Mouse (Mus musculus): ENCODE data around the gene Fgfbp3.

DNA sequence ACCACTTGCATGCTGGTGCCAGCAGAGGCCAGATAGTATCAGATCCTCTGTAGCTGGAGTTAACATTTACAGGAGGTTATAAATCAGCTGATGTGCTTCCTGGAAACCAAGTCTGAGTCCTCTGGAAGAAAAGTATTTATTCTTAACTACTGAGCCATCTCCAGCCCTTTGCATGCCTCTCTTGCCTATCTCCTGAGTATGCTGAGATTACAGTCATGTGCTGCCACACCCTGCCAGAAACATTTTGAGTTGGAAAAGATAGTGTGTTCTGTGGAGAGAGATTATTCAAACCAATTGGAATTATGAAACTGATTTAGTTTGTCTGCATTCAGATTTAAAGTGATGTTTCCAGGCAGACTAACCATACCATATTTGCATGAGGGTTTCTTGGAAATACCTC is 42.1 kb downstream of the Fgfbp3 start:
- TF ChIP-seq POLR2A (IDR thresholded peaks at IDR 0.05; ENCODE audit: low read depth, low read length) (no peak), CTCF (conservative IDR thresholded peaks at IDR 0.05; ENCODE audit: insufficient read depth, insufficient read length, low read depth, low read length) (no peak)
